Mouse (Mus musculus): ENCODE measurements around the gene Olfr513. TPM values are rescaled to one million over a fixed set of nuclear protein-coding genes. Genes with fewer than 3 reads are reported as not detected.

The Olfr513 gene
- total RNA-seq (2023): not detected

DNA sequence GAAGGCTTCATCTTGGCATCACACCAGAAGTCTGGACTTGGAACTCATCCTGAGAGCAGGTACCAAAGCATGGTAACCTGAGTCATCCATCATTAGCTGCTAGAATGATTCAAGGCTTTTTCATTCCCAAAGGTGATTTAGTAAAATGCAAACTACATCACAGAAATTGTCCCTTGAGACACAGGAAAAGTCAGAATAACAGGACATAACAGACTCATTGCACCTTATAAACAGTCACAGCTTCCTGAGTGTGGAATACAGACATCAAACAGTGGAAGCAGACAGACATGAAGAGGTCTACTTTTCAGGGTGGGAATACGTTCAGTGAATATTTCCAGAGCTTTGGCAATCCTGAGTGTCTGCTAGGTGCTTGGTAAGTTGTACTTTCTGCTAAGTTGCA, at the start of gene Olfr513:
Gene Olfr513, plus strand, starts transcription at position 301 of the 400 bp plus-strand sequence.

GRCm38 (mm10) chr7:108713020-108713419, 37.8 kb upstream of the Olfr513 start, which contains the start of gene Olfr512:
Gene Olfr512, plus strand, starts transcription at chr7:108713320.

Other genes starting within 250 kb of the Olfr513 start
- not detected for gene Olfr502, start 225.9 kb upstream of the Olfr513 start, total RNA-seq (2023)
- gene Olfr503, start 206.4 kb upstream of the Olfr513 start, total RNA-seq (2023): not detected
- not detected for gene Olfr504, start 185.2 kb upstream of the Olfr513 start, total RNA-seq (2023)
- not detected for gene Olfr506, start 140.2 kb upstream of the Olfr513 start, total RNA-seq (2023)
- not detected for gene Olfr507, start 129.2 kb upstream of the Olfr513 start, total RNA-seq (2023)
- gene Olfr508, start 121.0 kb upstream of the Olfr513 start, total RNA-seq (2023): not detected
- not detected for gene Olfr509, start 99.1 kb upstream of the Olfr513 start, total RNA-seq (2023)
- gene Olfr510, start 84.6 kb upstream of the Olfr513 start, total RNA-seq (2023): not detected
- not detected for gene Olfr512, start 37.7 kb upstream of the Olfr513 start, total RNA-seq (2023)
- gene Olfr514, start 75.0 kb downstream of the Olfr513 start, total RNA-seq (2023): not detected
- gene Olfr516, start 99.6 kb downstream of the Olfr513 start, total RNA-seq (2023): not detected
- not detected for gene Olfr517, start 121.4 kb downstream of the Olfr513 start, total RNA-seq (2023)
- not detected for gene Olfr518, start 134.0 kb downstream of the Olfr513 start, total RNA-seq (2023)
- gene Olfr519, start 143.4 kb downstream of the Olfr513 start, total RNA-seq (2023): not detected
- 0.41 TPM for gene Nlrp10, start 179.2 kb downstream of the Olfr513 start, total RNA-seq (2023)
- gene Eif3f, start 183.4 kb downstream of the Olfr513 start, total RNA-seq (2023): 255 TPM
- gene Tub, start 199.4 kb downstream of the Olfr513 start, total RNA-seq (2023): 0.59 TPM

Measured in CD4-positive naive resting alpha-beta T cell, adult 76 days (primary cell).